Mouse (Mus musculus) bone marrow, adult 2 months (tissue): Measurements from ENCODE around the gene Pdzph1. TPM values are rescaled to one million over a fixed set of nuclear protein-coding genes. Genes with fewer than 3 reads are reported as not detected.

Source experiments
- H3K27ac ChIP-seq: fragments of 200-500 bp; 2 replicates; pipeline ENCODE4 v1.5.1; 2012; ENCODE audit warnings: low read depth, mild to moderate bottlenecking, control low read depth, inconsistent platforms, low read length; ENCODE audit not compliant: control insufficient read depth, poor library complexity, insufficient read depth
- H3K4me1 ChIP-seq: fragments of 200-500 bp; 2 replicates; pipeline ENCODE4 v1.6.1; 2011; ENCODE audit warnings: low read length; ENCODE audit not compliant: control insufficient read depth, insufficient read depth
- H3K4me3 ChIP-seq: fragments of 200-500 bp; replicated peaks from 2 replicates; pipeline ENCODE3; 2011; ENCODE audit warnings: mild to moderate bottlenecking, low read depth, low read length, control low read depth; ENCODE audit not compliant: control insufficient read depth
- CTCF ChIP-seq: fragments of 200-500 bp; IDR thresholded peaks from 2 replicates; pipeline ENCODE4 v1.5.1; 2011; ENCODE audit warnings: low read length, control low read depth; ENCODE audit not compliant: control insufficient read depth, insufficient read depth
- POLR2A ChIP-seq: fragments of 200-500 bp; IDR thresholded peaks from 2 replicates; pipeline ENCODE4 v1.6.1; 2011; ENCODE audit warnings: low read depth, mild to moderate bottlenecking, control low read depth, low read length, borderline replicate concordance; ENCODE audit not compliant: control insufficient read depth
- WGBS: fragments of 180-500 bp; shearing (Covaris S2); methylation state at CpG from one replicate; pipeline ENCODE4 v1.1.7; 2018; 5-methylcytosine and 5-hydroxymethylcytosine counted together
- polyA plus RNA-seq: library from polyadenylated mRNA; stranded (reverse); fragments of >200 nt; gene quantifications from 2 replicates; pipeline ENCODE4 v1.2.4, GENCODE M21; 2011; ENCODE audit warnings: low replicate concordance; ENCODE audit not compliant: missing spikeins, insufficient read depth, insufficient read length

The Pdzph1 gene
- polyA plus RNA-seq: not detected in 2 replicates

DNA sequence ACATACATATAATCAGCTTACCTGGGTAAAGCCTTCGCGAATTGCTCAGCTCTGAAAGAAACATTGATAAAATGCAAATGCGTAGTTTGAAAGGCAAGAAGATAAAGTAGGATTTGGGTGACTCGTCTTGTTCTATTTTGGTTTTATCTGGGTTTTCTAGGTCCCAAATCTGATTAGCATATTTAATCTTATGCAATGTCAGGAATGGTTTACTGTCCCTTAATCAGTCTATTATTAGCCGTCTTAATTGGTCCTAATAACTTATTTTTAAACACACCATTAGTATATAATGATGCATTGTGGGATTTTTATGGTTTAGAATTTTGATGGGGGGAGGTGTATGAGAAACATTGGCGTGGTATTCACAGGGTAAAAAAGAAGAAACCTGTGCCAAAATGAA lies at the start of gene Pdzph1:
Gene Pdzph1 (minus strand): TSS at position 101 of the 400 bp plus-strand sequence.
- no peak within 1 kb of the TSS for H3K4me3 ChIP-seq
- 74% methylated on average over 6 of the region's 6 CpGs for WGBS
- H3K4me1 ChIP-seq: no peaks in the 10 kb centered on the region
- no peak within 1 kb of the TSS for H3K27ac ChIP-seq
- TF ChIP-seq CTCF (no peak), POLR2A (no peak)

DNA sequence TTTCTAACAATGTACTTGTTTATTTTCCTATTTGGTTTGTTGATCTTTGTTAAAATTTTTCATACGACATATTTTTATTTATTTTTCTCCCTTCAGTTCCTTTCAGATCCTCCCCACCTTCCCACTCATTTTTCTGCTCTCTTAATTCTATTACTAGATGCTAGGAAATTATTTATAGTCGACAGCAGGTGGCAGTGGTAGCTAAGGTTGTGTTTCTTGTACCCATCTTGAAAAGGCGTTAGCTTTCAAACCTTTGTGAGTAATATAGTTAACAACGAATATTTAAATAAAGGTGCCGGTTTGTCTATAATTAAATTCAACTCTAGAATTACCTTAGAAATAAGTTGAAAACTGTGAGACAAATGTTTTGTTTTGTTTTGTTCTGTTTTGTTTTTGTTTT lies 48.6 kb upstream of the Pdzph1 start:
- Histone ChIP-seq H3K27ac (no peak overlapping the region), H3K4me3 (no peak overlapping the region), H3K4me1 (no peaks in the 10 kb centered on the region)
- no peak for TF ChIP-seq CTCF
- TF ChIP-seq POLR2A: no peak
- 24% methylated on average over 5 of the region's 5 CpGs for WGBS

- WGBS: 73% methylated on average over 3 of the region's 3 CpGs
- TF ChIP-seq CTCF: no peak
- TF ChIP-seq POLR2A: no peak
- Histone ChIP-seq H3K27ac (no peak overlapping the region), H3K4me1 (no peaks in the 10 kb centered on the region), H3K4me3 (no peak overlapping the region)
These were observed 42.3 kb upstream of the Pdzph1 start for GRCm38 (mm10) chr17:59033445-59033844.

DNA sequence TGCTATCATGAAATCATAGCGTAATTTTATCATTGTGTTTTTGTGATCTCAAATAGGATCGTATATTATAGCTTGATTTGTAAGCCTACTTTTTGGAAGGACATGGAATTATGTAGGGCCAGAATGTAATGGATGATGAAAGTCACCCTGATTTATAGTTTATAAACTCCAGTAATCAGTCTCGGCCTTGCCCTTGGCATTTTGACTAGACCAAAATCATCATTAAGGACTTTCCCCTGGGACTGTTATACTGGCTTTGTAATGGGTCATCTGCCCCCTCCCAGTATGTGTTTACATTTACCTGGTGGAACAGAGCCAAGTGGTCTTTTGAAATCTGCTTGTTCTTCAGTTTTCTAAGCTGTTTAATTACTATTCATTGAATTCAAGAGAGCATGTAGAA lies 35.2 kb upstream of the Pdzph1 start:
- TF ChIP-seq CTCF (no peak), POLR2A (no peak)
- Histone ChIP-seq H3K27ac (no peak overlapping the region), H3K4me3 (no peak overlapping the region), H3K4me1 (no peaks in the 10 kb centered on the region)
- WGBS: 85% methylated on average over 3 of the region's 3 CpGs

GRCm38 (mm10) chr17:59024502-59024901 lies 33.3 kb upstream of the Pdzph1 start:
- Histone ChIP-seq H3K4me1 (no peaks in the 10 kb centered on the region), H3K27ac (no peak overlapping the region), H3K4me3 (no peak overlapping the region)
- 76% methylated on average over 6 of the region's 6 CpGs for WGBS
- TF ChIP-seq POLR2A (no peak), CTCF (no peak)

DNA sequence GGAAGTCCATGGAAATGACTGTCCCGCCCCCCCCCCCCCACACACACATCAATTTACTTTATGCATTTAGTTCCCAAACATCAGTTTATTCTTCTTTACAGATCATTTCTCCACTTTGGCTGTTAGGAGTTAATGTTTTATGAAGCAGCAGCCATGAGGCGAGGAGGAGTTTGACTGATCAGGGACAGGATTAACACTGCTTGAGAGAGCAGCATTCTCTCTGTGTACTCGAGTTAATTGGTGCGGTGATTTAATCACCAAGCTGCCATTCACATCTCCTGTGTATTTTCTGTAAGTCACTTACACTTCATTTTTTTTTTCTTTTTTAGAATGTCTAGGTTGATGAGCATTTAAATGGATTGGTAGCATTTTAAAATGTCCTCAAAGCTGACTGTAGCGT lies 32.8 kb upstream of the Pdzph1 start:
- 80% methylated on average over 5 of the region's 5 CpGs for WGBS
- no peak for TF ChIP-seq POLR2A
- TF ChIP-seq CTCF: no peak
- Histone ChIP-seq H3K4me1 (no peaks in the 10 kb centered on the region), H3K27ac (no peak overlapping the region), H3K4me3 (no peak overlapping the region)

- TF ChIP-seq POLR2A (no peak), CTCF (no peak)
- 82% methylated on average over 4 of the region's 4 CpGs for WGBS
- Histone ChIP-seq H3K4me3 (no peak overlapping the region), H3K27ac (no peak overlapping the region), H3K4me1 (no peaks in the 10 kb centered on the region)
These were observed 27.5 kb upstream of the Pdzph1 start for GRCm38 (mm10) chr17:59018666-59019065.

- no peak for TF ChIP-seq CTCF
- TF ChIP-seq POLR2A: no peak
- Histone ChIP-seq H3K4me3 (peak within 1 kb of the TSS; percentile 78), H3K4me1 (no peaks in the 10 kb centered on the region), H3K27ac (no peak within 1 kb of the TSS)
- WGBS: under 1% methylated on average over 22 of the region's 22 CpGs
These were observed 21.9 kb upstream of the Pdzph1 start, which contains the start of gene Nudt12 for GRCm38 (mm10) chr17:59013091-59013459. Gene Nudt12 (minus strand): TSS chr17:59013372.
